Mouse (Mus musculus): Measurements from ENCODE around the gene Srsf3.

GRCm38 (mm10) chr17:29033569-29034061, 1.2 kb downstream of the Srsf3 start:
- TF ChIP-seq POLR2A (IDR thresholded peaks at IDR 0.05; ENCODE audit: borderline replicate concordance, extremely low read depth, insufficient read depth, insufficient read length, poor library complexity, severe bottlenecking): no peak
- no peak for TF ChIP-seq CTCF (IDR thresholded peaks at IDR 0.05; ENCODE audit: borderline replicate concordance, extremely low read depth, insufficient read depth, insufficient read length)

Data from brain, embryonic 14.5 days (tissue).